26 mouse cellular contexts compared by ENCODE assay signal in the genomic region with DNA sequence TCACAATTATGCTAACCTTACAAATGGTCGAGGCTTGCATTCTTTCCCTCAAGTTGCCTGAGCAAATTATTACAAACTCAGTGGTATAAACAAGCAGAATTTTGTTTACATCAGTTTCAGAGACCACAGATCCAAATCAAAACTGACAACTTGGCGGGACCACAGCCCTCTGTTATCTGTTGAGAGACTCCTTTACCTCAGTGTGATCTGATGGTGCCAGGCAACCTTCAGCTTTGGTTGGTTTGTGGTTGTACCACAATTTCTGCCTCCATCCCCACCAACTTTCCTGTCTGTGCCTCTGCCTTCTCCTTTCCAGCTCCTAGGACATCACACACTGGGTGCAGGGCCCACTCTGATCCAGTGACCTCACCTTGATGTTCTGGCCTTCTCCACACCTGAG. TPM values are rescaled to one million over a fixed set of nuclear protein-coding genes. Genes with fewer than 3 reads are reported as not detected.
DNase-seq lines count a peak whose midpoint lies in the region; ATAC-seq lines count a peak whose summit lies in the region.
"Had no signal": no experiment of that assay in that cellular context is flagged by ENCODE, and none has a peak within 500 bp of the region (broad histone marks: within the 10 kb centered on the region; RNA-seq: fewer than 3 reads in every experiment).

No protein-coding gene starts in this region.

- H3K36me3 ChIP-seq in heart, embryonic 12.5 days: no peaks in the 10 kb centered on the region
- no peaks in the 10 kb centered on the region for H3K36me3 ChIP-seq in midbrain, embryonic 11.5 days (ENCODE audit: control insufficient read depth, insufficient read depth, low read length)
- H3K36me3 ChIP-seq: embryonic facial prominence, embryonic 12.5 days; forebrain, embryonic 12.5 days; forebrain, embryonic 15.5 days; heart, embryonic 10.5 days; hindbrain, embryonic 12.5 days; hindbrain, embryonic 15.5 days; intestine, embryonic 15.5 days had no signal

- H3K9me3 ChIP-seq in heart, embryonic 12.5 days (replicated peaks): no peaks in the 10 kb centered on the region; the same call in 1 of the 2 replicates
- H3K9me3 ChIP-seq in midbrain, embryonic 11.5 days (ENCODE audit: control insufficient read depth, low read length): no peaks in the 10 kb centered on the region
- H3K9me3 ChIP-seq: embryonic facial prominence, embryonic 12.5 days; forebrain, embryonic 12.5 days; forebrain, embryonic 15.5 days; heart, embryonic 10.5 days; hindbrain, embryonic 12.5 days; hindbrain, embryonic 15.5 days; intestine, embryonic 15.5 days had no signal

- H3K9ac ChIP-seq in heart, embryonic 12.5 days: no peak overlapping the region
- H3K9ac ChIP-seq in midbrain, embryonic 11.5 days (ENCODE audit: low read length): no peak overlapping the region
- H3K9ac ChIP-seq: embryonic facial prominence, embryonic 12.5 days; forebrain, embryonic 12.5 days; forebrain, embryonic 15.5 days; hindbrain, embryonic 12.5 days; hindbrain, embryonic 15.5 days; intestine, embryonic 15.5 days had no signal

- peak; percentile 71 for DNase-seq in heart, adult 11 months
- no peak for DNase-seq in spleen, postnatal 36 days (ENCODE audit: low spot score in 2 of 2)
- DNase-seq in midbrain, embryonic 11.5 days (ENCODE audit: low spot score, missing footprints): no peak
- DNase-seq: adrenal gland, postnatal 10 days; adrenal gland, postnatal 36 days; B cell, adult 2 months; cerebellum, adult 11 months; cerebellum, adult 2 months; cerebellum, adult 9-11 months; cerebellum, postnatal 25 days; gastrocnemius, postnatal 25 days; heart, adult 2 months; kidney, adult 11 months had no signal

- no peaks in the 10 kb centered on the region for H3K4me1 ChIP-seq in heart, embryonic 12.5 days (replicated peaks)
- H3K4me1 ChIP-seq in midbrain, embryonic 11.5 days (ENCODE audit: control insufficient read depth, insufficient read depth, low read length): no peaks in the 10 kb centered on the region
- H3K4me1 ChIP-seq: embryonic facial prominence, embryonic 12.5 days; forebrain, embryonic 12.5 days; forebrain, embryonic 15.5 days; heart, embryonic 10.5 days; hindbrain, embryonic 12.5 days; hindbrain, embryonic 15.5 days; intestine, embryonic 15.5 days had no signal

- no peak overlapping the region for H3K4me3 ChIP-seq in heart, embryonic 12.5 days
- H3K4me3 ChIP-seq in midbrain, embryonic 11.5 days (ENCODE audit: low read depth, low read length): no peak overlapping the region
- H3K4me3 ChIP-seq: embryonic facial prominence, embryonic 12.5 days; erythroblast, embryonic 14.5 days; forebrain, embryonic 12.5 days; forebrain, embryonic 15.5 days; heart, adult 2 months; heart, embryonic 10.5 days; hindbrain, embryonic 12.5 days; hindbrain, embryonic 15.5 days; intestine, embryonic 15.5 days had no signal

- H3K27me3 ChIP-seq in heart, embryonic 12.5 days (replicated peaks): no peaks in the 10 kb centered on the region
- H3K27me3 ChIP-seq in midbrain, embryonic 11.5 days (ENCODE audit: control insufficient read depth, insufficient read depth, low read length): no peaks in the 10 kb centered on the region
- H3K27me3 ChIP-seq: embryonic facial prominence, embryonic 12.5 days; forebrain, embryonic 12.5 days; forebrain, embryonic 15.5 days; hindbrain, embryonic 12.5 days; hindbrain, embryonic 15.5 days; intestine, embryonic 15.5 days had no signal

- H3K27ac ChIP-seq in heart, embryonic 12.5 days (ENCODE audit: poor library complexity, severe bottlenecking): no peak overlapping the region
- no peak overlapping the region for H3K27ac ChIP-seq in midbrain, embryonic 11.5 days (ENCODE audit: low read depth, low read length)
- H3K27ac ChIP-seq: embryonic facial prominence, embryonic 12.5 days; forebrain, embryonic 12.5 days; forebrain, embryonic 15.5 days; heart, adult 2 months; heart, embryonic 10.5 days; hindbrain, embryonic 12.5 days; hindbrain, embryonic 15.5 days; intestine, embryonic 15.5 days had no signal

- 53% methylated on average over 2 of the region's 2 CpGs for WGBS in heart, embryonic 12.5 days
- WGBS in midbrain, embryonic 11.5 days: 83% methylated on average over 2 of the region's 2 CpGs

- ATAC-seq in heart, embryonic 12.5 days (ENCODE audit: insufficient number of reproducible peaks, low FRiP score): no peak
- ATAC-seq in common myeloid progenitor, adult 5-6 weeks (replicated peaks; ENCODE audit: low read depth, poor library complexity, severe bottlenecking): peak; percentile 68
- 0 out of 2 replicates have a peak, but pooled peaks have one; percentile 28 for ATAC-seq in megakaryocyte-erythroid progenitor cell, adult 5-6 weeks (replicated peaks; ENCODE audit: low FRiP score, low TSS enrichment, poor library complexity, severe bottlenecking)
- no peak for ATAC-seq in midbrain, embryonic 11.5 days (ENCODE audit: low FRiP score)
- ATAC-seq: CD4-positive, CD25-positive, alpha-beta regulatory T cell, adult 4 months; forebrain, embryonic 15.5 days; intestine, embryonic 15.5 days; Patski had no signal

- H3K4me2 ChIP-seq in heart, embryonic 12.5 days: no peak overlapping the region
- H3K4me2 ChIP-seq in midbrain, embryonic 11.5 days: no peak overlapping the region
- H3K4me2 ChIP-seq: embryonic facial prominence, embryonic 12.5 days; forebrain, embryonic 12.5 days; forebrain, embryonic 15.5 days; hindbrain, embryonic 12.5 days; hindbrain, embryonic 15.5 days; intestine, embryonic 15.5 days had no signal

RNA-seq across cellular contexts. Expression of gene Slamf1, which starts 29.3 kb away (rescaled TPM):
- polyA plus RNA-seq in heart, embryonic 12.5 days (2016; fragmentation: Nextera tagmentation; extraction: Ambion mirVana): 0.28 and 0.57 TPM in 2 replicates
- total RNA-seq in common myeloid progenitor, adult 5-6 weeks (2017): 4.1 and 4.6 TPM in 2 replicates
- 4.9 and 6.2 TPM in 2 replicates for total RNA-seq in megakaryocyte-erythroid progenitor cell, adult 5-6 weeks (2014; fragmentation: Nextera tagmentation)
- 4.3 and 7.6 TPM in 2 replicates for total RNA-seq in megakaryocyte-erythroid progenitor cell, adult 5-6 weeks (2017)
- 0.29 and 0.37 TPM in 2 replicates for polyA plus RNA-seq in midbrain, embryonic 11.5 days (2014; fragmentation: Nextera tagmentation; extraction: Ambion mirVana)
- total RNA-seq: gastrocnemius, postnatal 25 days had no signal
- polyA plus RNA-seq: cerebellum, adult 2 months had no signal

RNA-seq across cellular contexts. Expression of gene Cd84, which starts 43.3 kb away (rescaled TPM):
- 0.98 and 1.7 TPM in 2 replicates for polyA plus RNA-seq in heart, embryonic 12.5 days (2016; fragmentation: Nextera tagmentation; extraction: Ambion mirVana)
- 63.3 and 80.2 TPM in 2 replicates for total RNA-seq in common myeloid progenitor, adult 5-6 weeks (2017)
- total RNA-seq in megakaryocyte-erythroid progenitor cell, adult 5-6 weeks (2014; fragmentation: Nextera tagmentation): 17.2 and 17.3 TPM in 2 replicates
- total RNA-seq in megakaryocyte-erythroid progenitor cell, adult 5-6 weeks (2017): 20.1 and 61.3 TPM in 2 replicates
- polyA plus RNA-seq in midbrain, embryonic 11.5 days (2014; fragmentation: Nextera tagmentation; extraction: Ambion mirVana): 0.64 and 0.80 TPM in 2 replicates
- polyA plus RNA-seq: erythroblast, embryonic 14.5 days had no signal

Comparison
In these comparisons a context has a peak if more than half of its experiments do, and no peak if none do; other contexts are left out.
1. ATAC-seq: peak in common myeloid progenitor, adult 5-6 weeks (single experiment) and megakaryocyte-erythroid progenitor cell, adult 5-6 weeks (single experiment); none in heart, embryonic 12.5 days (single experiment) and midbrain, embryonic 11.5 days (single experiment).